Mouse (Mus musculus): ENCODE data around the gene Ubald2.

DNA sequence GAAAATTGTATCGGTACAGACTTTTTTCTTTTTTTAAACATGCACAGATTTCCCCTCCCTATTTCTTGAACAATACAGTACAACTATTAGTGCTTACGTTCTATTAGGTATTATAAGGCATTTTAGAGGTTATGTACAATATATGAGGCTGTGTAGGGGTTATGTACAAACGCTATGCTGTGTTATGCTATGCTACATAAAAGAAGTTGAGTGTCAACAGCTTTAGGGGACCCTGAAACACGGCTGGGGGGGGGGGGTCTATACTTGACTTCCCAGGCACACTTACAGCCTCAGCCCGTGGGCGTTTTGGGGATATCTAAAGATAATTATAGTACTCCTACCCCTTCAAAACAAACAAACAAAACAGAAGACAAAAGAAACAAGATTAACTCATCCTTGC lies 1.8 kb upstream of the Ubald2 start:
- TF ChIP-seq GATA1 (IDR thresholded peaks at IDR 0.05; ENCODE audit: low read length) (no peak), TAL1 (IDR thresholded peaks at IDR 0.05; ENCODE audit: low read length) (no peak)

Data from erythroblast, embryonic 14.5 days (primary cell).